24 mouse cellular contexts compared by ENCODE assay signal in the genomic region with DNA sequence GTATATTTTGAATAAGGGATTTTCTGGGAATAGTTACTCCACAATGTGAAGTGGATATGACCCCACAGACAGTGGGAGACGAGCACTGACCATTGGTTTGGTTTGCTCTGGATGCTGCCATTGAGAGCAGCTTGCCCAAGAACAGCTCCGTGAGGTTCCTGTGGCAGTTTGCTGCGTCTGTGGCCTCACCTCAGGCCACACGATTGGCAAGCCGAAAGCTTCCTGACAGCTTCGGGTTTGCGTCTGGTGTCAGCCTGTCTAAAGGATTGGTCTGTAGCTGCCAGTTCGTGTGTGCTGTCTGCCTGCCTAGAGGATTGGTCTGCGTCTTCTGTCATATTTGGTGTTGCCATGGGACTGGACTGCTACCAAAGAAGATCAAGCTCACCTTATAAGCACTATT. TPM values are rescaled to one million over a fixed set of nuclear protein-coding genes. Genes with fewer than 3 reads are reported as not detected.
DNase-seq lines count a peak whose midpoint lies in the region; ATAC-seq and TF ChIP-seq lines count a peak whose summit lies in the region.
"Had no signal": no experiment of that assay in that cellular context is flagged by ENCODE, and none has a peak within 500 bp of the region (broad histone marks: within the 10 kb centered on the region; RNA-seq: fewer than 3 reads in every experiment).

No protein-coding gene starts in this region.

- peak; percentile 67 for ATAC-seq in megakaryocyte, adult 5-6 weeks (ENCODE audit: poor library complexity, severe bottlenecking)
- ATAC-seq: forebrain, embryonic 14.5 days; forebrain, embryonic 16.5 days; Patski had no signal

- no peak for TF ChIP-seq POLR2A in bone marrow macrophage, adult 2 months (IDR thresholded peaks at IDR 0.05; ENCODE audit: borderline replicate concordance, low read depth, low read length)

- peaks cover 17% of the 10 kb centered on the region for H3K4me1 ChIP-seq in bone marrow macrophage, adult 2 months (ENCODE audit: control insufficient read depth, insufficient read depth, low read length)
- H3K4me1 ChIP-seq: embryonic facial prominence, embryonic 13.5 days; embryonic facial prominence, embryonic 15.5 days; forebrain, embryonic 10.5 days; forebrain, embryonic 12.5 days had no signal

- TF ChIP-seq CTCF in bone marrow macrophage, adult 2 months (IDR thresholded peaks at IDR 0.05; ENCODE audit: low read depth, low read length): no peak

- DNase-seq in 416B (ENCODE audit: low read depth): peak; percentile 53
- DNase-seq in ovary, postnatal 10 days (ENCODE audit: low spot score): no peak
- no peak for DNase-seq in T-cell, adult 2 months (ENCODE audit: low spot score)
- no peak for DNase-seq in adrenal gland, adult 8-10 months
- DNase-seq: adrenal gland, adult 2 months; adrenal gland, postnatal 14 days; adrenal gland, postnatal 36 days; cerebellum, adult 11 months; cerebellum, adult 18-20 months; cerebellum, adult 8-10 months; cerebellum, adult 9-11 months; cerebellum, postnatal 14 days; cerebellum, postnatal 36 days; embryo, embryonic 11 days had no signal

- no peak overlapping the region for H3K4me3 ChIP-seq in bone marrow macrophage, adult 2 months (ENCODE audit: insufficient read depth, low read length)
- H3K4me3 ChIP-seq: embryonic facial prominence, embryonic 13.5 days; embryonic facial prominence, embryonic 15.5 days; erythroblast, embryonic 14.5 days; forebrain, embryonic 10.5 days; forebrain, embryonic 12.5 days had no signal

- peak overlapping the region; percentile 26 for H3K27ac ChIP-seq in bone marrow macrophage, adult 2 months (ENCODE audit: insufficient read depth, low read depth, low read length)
- H3K27ac ChIP-seq: embryonic facial prominence, embryonic 13.5 days; embryonic facial prominence, embryonic 15.5 days; forebrain, embryonic 10.5 days; forebrain, embryonic 12.5 days had no signal

RNA-seq across cellular contexts. Expression of a gene that starts 12.1 kb away (rescaled TPM):
- 53.8 and 65.0 TPM in 2 replicates for polyA plus RNA-seq in bone marrow macrophage, adult 2 months (2012; ENCODE audit: insufficient read depth, insufficient read length, missing spikeins)
- total RNA-seq in megakaryocyte, adult 5-6 weeks (2015): 22.5 and 23.9 TPM in 2 replicates
- total RNA-seq in megakaryocyte, adult 5-6 weeks (2017): 44.6 and 54.5 TPM in 2 replicates
- total RNA-seq in adrenal gland, adult 8-10 months (2022): 1 to 10 TPM; 5.7 to 8.3 (median 7.3) TPM

RNA-seq across cellular contexts. Expression of a gene that starts 14.4 kb away (rescaled TPM):
- polyA plus RNA-seq in bone marrow macrophage, adult 2 months (2012; ENCODE audit: insufficient read depth, insufficient read length, missing spikeins): 46.2 and 46.4 TPM in 2 replicates
- 37.5 and 42.9 TPM in 2 replicates for total RNA-seq in megakaryocyte, adult 5-6 weeks (2015)
- total RNA-seq in megakaryocyte, adult 5-6 weeks (2017): 45.5 and 47.9 TPM in 2 replicates
- 10 to 100 TPM; 28.9 to 36.8 (median 33.7) TPM for total RNA-seq in adrenal gland, adult 8-10 months (2022)
